Mouse (Mus musculus) limb, embryonic 14.5 days (tissue): ENCODE measurements around the gene Dnah7c. TPM values are rescaled to one million over a fixed set of nuclear protein-coding genes. Genes with fewer than 3 reads are reported as not detected.
"Not testable (repeated sequence)": the region's sequence is repeated elsewhere in the genome, so short reads cannot be mapped to it uniquely, and the experiment has no call there.

Experiments
- ATAC-seq: fragments of 200-750 bp; cut with Nextera tagmentation; 2 replicates; pipeline ENCODE4 v1.8.0; 2017; ENCODE audit warnings: low read depth, moderate number of reproducible peaks, moderate TSS enrichment; ENCODE audit not compliant: low FRiP score
- DNase-seq: peaks from one replicate; pipeline ENCODE4 v3.0.0-alpha.2; 2015; ENCODE audit warnings: low spot score
- H3K27ac ChIP-seq: fragments of 300-500 bp; sonication (generic); replicated peaks from 2 replicates; pipeline ENCODE4 v1.5.1; 2014; ENCODE audit warnings: low read depth, mild to moderate bottlenecking, low read length, moderate library complexity, mixed read lengths
- H3K27me3 ChIP-seq: fragments of 300-500 bp; sonication (generic); 2 replicates; pipeline ENCODE4 v1.6.1; 2014; ENCODE audit warnings: low read length, mixed read lengths; ENCODE audit not compliant: control insufficient read depth, insufficient read depth
- H3K36me3 ChIP-seq: fragments of 300-500 bp; sonication (generic); 2 replicates; pipeline ENCODE4 v1.6.1; 2014; ENCODE audit warnings: mild to moderate bottlenecking, low read length, moderate library complexity, mixed read lengths; ENCODE audit not compliant: control insufficient read depth, insufficient read depth
- H3K4me1 ChIP-seq: fragments of 300-500 bp; sonication (generic); 2 replicates; pipeline ENCODE4 v1.6.1; 2014; ENCODE audit warnings: antibody characterized with exemption, low read length, mixed read lengths; ENCODE audit not compliant: control insufficient read depth, insufficient read depth
- H3K4me2 ChIP-seq: fragments of 300-500 bp; sonication (generic); replicated peaks from 2 replicates; pipeline ENCODE4 v1.6.1; 2014; ENCODE audit warnings: low read depth, mild to moderate bottlenecking, low read length, moderate library complexity; ENCODE audit not compliant: severe bottlenecking
- H3K4me3 ChIP-seq: fragments of 300-500 bp; sonication (generic); replicated peaks from 2 replicates; pipeline ENCODE4 v1.5.1; 2014; ENCODE audit warnings: low read length
- H3K9ac ChIP-seq: fragments of 300-500 bp; sonication (generic); 2 replicates; pipeline ENCODE4 v1.6.1; 2014; ENCODE audit warnings: mild to moderate bottlenecking, low read depth, low read length, moderate library complexity; ENCODE audit not compliant: severe bottlenecking
- H3K9me3 ChIP-seq: fragments of 300-500 bp; sonication (generic); 2 replicates; pipeline ENCODE4 v1.6.1; 2016; ENCODE audit warnings: low read length; ENCODE audit not compliant: control insufficient read depth
- POLR2A ChIP-seq: fragments of 200-500 bp; IDR thresholded peaks from 2 replicates; pipeline ENCODE4 v1.8.0; 2012; ENCODE audit warnings: inconsistent platforms, mild to moderate bottlenecking, moderate library complexity, borderline replicate concordance; ENCODE audit not compliant: insufficient read depth, insufficient read length; ENCODE audit errors: extremely low read depth
- WGBS: fragments of 180-500 bp; shearing (Covaris S2); extraction: QIAGEN DNeasy Blood & Tissue Kit; methylation state at CpG from one replicate; pipeline ENCODE4 v1.1.7; 2014; 5-methylcytosine and 5-hydroxymethylcytosine counted together
- polyA plus RNA-seq, 2 experiments: library from polyadenylated mRNA; depleted of rRNA in 1 of 2; stranded (reverse) in 1 of 2; unstranded in 1 of 2; fragments of >200 nt; fragmentation: Nextera tagmentation in 1 of 2; extraction: Ambion mirVana in 1 of 2; gene quantifications; 2 replicates each; pipeline versions ENCODE4 v1.2.1 to v1.2.3; 2012 to 2014

Gene Dnah7c
- polyA plus RNA-seq, 2 experiments = 0.07 to 0.09 TPM

DNA sequence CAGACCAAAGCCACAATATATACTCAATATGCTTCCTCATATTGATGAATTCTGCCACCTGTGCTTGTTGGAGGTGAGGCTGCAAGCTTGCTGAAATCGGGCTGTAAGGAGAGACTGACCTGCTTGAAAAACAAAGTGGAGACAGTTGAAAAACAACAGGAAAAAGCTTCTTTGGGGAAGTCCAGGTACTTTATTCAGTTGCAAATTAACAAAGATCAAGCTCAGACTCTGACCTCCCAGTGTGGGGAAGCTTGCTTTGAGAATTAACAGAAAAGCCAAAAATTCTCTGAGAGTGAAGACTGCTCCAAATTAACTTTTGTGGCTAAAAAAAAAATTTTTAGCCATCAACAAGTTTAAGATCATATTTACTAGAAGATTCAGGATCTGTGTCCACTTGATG is 194.9 kb downstream of the Dnah7c start:
- H3K9ac ChIP-seq = no peak overlapping the region

DNA sequence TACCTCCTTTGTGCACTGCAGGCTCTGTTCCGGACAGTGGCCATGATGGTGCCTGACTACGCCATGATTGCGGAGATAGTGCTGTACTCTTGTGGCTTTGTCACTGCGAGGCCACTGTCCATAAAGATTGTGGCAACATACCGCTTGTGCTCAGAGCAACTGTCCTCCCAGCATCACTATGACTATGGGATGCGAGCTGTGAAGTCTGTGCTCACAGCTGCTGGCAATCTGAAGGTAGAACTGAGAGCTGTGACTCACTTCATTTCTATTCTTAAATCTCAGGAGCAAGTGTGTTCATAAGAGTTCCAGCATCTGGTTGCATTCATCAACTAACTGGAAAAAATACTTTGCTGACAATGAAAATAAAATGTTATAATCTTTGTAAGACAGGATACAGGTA is 200.5 kb downstream of the Dnah7c start:
- H3K4me1 ChIP-seq, DNase-seq, H3K27me3 ChIP-seq, H3K4me3 ChIP-seq, ATAC-seq, H3K9me3 ChIP-seq, H3K27ac ChIP-seq, H3K36me3 ChIP-seq, H3K9ac ChIP-seq, H3K4me2 ChIP-seq: not testable (repeated sequence)
- WGBS = 84% methylated on average over 6 of the region's 6 CpGs

More for the DNA sequence above, 194.9 kb downstream of the Dnah7c start:
- no peak for ATAC-seq
- Histone ChIP-seq H3K4me3 (no peak overlapping the region), H3K36me3 (no peaks in the 10 kb centered on the region), H3K27me3 (no peaks in the 10 kb centered on the region), H3K27ac (no peak overlapping the region), H3K4me2 (no peak overlapping the region), H3K4me1 (no peaks in the 10 kb centered on the region), H3K9me3 (0 out of 2 replicates have a peak, but pooled peaks cover 4% of the 10 kb centered on the region)
- WGBS = 90% methylated on average over 1 of the region's 1 CpGs
- DNase-seq = no peak
- TF ChIP-seq POLR2A = no peak

DNA sequence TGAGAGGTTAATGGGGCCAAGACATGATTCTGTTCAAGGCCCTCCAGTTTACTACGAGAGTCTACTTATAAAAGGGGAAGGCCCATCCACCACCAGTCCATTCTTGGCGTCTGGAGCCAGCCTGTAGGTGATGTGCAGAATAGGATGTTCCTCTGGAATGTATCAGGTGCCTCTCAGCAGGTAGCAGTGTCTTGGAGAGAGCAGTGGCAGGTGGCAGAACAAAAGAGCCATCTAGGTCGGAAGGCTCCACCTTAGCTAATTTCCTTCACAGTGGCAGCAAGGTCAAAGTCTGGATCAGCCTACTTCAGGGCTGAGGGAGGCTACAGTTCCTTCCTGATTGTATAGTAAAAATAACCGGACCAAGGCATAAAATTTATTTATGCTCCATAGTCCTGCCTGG is 224.4 kb downstream of the Dnah7c start:
- 81% methylated on average over 4 of the region's 4 CpGs for WGBS
- ATAC-seq = not testable (repeated sequence)

DNA sequence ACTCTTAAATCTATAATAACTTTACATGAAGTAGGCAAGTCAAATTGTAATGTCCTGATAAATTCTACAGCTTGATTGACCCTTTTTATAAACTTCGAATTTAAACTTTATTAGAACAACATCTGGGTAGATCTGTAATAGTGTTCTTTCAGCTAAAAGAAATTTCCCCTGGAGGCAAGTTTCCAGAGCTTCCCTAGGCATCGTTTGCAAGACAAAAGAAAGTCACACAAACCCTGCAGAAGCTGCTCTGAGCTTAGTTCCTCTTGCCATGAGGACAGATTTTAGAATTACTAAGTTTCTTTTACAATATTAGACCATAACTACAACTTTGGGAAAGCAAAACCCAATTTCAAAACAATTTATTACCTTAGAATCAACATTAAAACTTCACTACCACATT is 227.3 kb downstream of the Dnah7c start:
- H3K4me2 ChIP-seq, H3K36me3 ChIP-seq, H3K4me3 ChIP-seq, DNase-seq, H3K9me3 ChIP-seq, ATAC-seq, H3K4me1 ChIP-seq, H3K9ac ChIP-seq, H3K27ac ChIP-seq, H3K27me3 ChIP-seq: not testable (repeated sequence)
- 39% methylated on average over 2 of the region's 2 CpGs for WGBS

More for the DNA sequence above, 224.4 kb downstream of the Dnah7c start:
- H3K9ac ChIP-seq, H3K27me3 ChIP-seq, H3K4me3 ChIP-seq, H3K36me3 ChIP-seq, H3K4me2 ChIP-seq, H3K4me1 ChIP-seq, H3K9me3 ChIP-seq, DNase-seq, H3K27ac ChIP-seq: not testable (repeated sequence)

DNA sequence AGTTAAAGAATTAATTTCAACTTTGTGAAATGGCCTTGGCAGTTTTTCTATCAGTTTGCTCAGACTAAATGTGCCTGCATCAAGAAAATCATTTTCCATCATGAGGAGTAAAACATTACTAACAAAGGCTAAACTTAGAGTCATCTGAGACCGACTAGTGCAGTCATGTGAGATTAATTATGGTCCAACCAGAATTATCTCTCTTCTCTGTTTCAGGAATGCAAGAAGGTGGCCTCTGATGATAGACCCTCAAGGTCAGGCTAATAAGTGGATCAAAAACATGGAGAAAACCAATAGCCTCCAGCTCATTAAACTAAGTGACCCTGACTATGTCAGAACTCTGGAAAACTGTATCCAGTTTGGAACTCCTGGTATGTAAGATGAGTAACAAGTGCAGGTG is 299.4 kb downstream of the Dnah7c start:
- H3K27ac ChIP-seq, H3K4me3 ChIP-seq, DNase-seq, H3K4me1 ChIP-seq, H3K27me3 ChIP-seq, H3K9ac ChIP-seq, ATAC-seq, H3K4me2 ChIP-seq, H3K36me3 ChIP-seq, H3K9me3 ChIP-seq: not testable (repeated sequence)
- WGBS = 73% methylated on average over 1 of the region's 1 CpGs

DNA sequence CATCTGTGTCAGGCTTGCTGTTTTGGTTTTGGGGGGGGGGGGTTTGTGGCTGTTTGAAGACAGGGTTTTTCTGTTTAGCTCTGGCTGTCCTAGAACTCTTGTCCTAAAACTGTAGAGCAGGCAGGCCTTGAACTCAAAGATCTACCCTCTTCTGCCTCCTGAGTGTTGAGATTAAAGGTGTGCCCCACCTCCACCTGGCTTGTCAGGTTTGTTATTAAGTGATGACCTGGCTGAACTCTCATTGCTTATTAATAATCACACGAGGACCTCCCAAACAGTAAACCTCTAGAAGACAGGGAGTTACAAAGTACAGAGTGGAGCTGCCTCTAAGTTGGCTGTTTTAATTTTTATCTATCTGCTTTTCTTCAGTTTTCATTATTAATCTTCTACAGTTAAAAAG is 299.9 kb downstream of the Dnah7c start:
- no peaks in the 10 kb centered on the region for H3K4me1 ChIP-seq
- DNase-seq (no peak), ATAC-seq (no peak)
- H3K27ac ChIP-seq = no peak overlapping the region
- no peaks in the 10 kb centered on the region for H3K9me3 ChIP-seq
- TF ChIP-seq POLR2A = no peak
- no peaks in the 10 kb centered on the region for H3K36me3 ChIP-seq
- no peaks in the 10 kb centered on the region for H3K27me3 ChIP-seq
- no peak overlapping the region for H3K4me3 ChIP-seq
- H3K9ac ChIP-seq = no peak overlapping the region
- no peak overlapping the region for H3K4me2 ChIP-seq
- 63% methylated on average over 1 of the region's 1 CpGs for WGBS

DNA sequence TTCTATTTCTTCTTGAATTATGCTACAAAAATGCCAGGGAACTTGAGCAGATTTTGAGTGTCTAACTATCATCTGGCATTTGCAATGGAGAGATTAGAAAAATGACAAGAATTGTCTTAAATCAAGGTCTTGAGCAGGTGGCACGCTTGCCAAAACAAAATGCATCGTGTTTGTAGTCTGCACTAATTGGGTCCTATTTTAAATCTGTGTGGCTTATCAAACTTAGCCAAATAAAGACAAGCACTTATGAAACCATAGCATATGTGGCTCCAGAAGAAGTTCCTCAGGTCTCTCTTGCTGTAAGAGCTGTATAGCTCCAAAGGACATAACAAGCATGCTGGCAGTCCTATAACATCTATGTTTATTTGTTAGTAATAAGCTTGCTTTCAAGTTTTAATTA is 300.3 kb downstream of the Dnah7c start:
- H3K27ac ChIP-seq, H3K9me3 ChIP-seq, H3K27me3 ChIP-seq, H3K4me3 ChIP-seq, ATAC-seq, H3K4me1 ChIP-seq, DNase-seq, H3K4me2 ChIP-seq, H3K36me3 ChIP-seq, H3K9ac ChIP-seq: not testable (repeated sequence)
- WGBS = 89% methylated on average over 2 of the region's 2 CpGs

DNA sequence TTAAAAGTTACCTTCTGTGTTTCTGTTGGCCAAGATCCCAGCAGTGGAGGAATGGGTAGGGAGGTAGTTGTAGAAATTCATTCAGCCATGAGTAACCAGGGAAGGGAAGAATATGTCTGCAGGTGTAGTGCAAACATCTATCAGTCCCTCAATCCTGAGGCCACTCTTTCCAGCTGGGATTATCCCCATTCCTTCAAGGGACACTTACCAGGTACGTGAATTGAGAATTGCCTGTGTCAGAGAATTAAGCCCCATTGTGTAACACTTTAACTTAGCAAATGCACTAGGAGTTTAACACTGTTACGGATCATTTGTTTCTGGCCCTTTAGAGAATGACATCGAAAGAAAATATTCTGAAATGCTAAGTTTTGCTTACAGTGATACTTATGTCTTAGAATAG is 304.3 kb downstream of the Dnah7c start:
- H3K4me3 ChIP-seq, H3K9me3 ChIP-seq, DNase-seq, ATAC-seq, H3K4me2 ChIP-seq, H3K4me1 ChIP-seq, H3K27ac ChIP-seq, H3K9ac ChIP-seq, H3K27me3 ChIP-seq, H3K36me3 ChIP-seq: not testable (repeated sequence)
- WGBS = 88% methylated on average over 3 of the region's 3 CpGs
